Mouse (Mus musculus): ENCODE measurements around the gene Fgfr4. TPM values are rescaled to one million over a fixed set of nuclear protein-coding genes. Genes with fewer than 3 reads are reported as not detected.
"Not testable (repeated sequence)": the region's sequence is repeated elsewhere in the genome, so short reads cannot be mapped to it uniquely, and the experiment has no call there.

Gene Fgfr4
- polyA plus RNA-seq, 1 experiment from 2014 or later = 11.7 TPM

DNA sequence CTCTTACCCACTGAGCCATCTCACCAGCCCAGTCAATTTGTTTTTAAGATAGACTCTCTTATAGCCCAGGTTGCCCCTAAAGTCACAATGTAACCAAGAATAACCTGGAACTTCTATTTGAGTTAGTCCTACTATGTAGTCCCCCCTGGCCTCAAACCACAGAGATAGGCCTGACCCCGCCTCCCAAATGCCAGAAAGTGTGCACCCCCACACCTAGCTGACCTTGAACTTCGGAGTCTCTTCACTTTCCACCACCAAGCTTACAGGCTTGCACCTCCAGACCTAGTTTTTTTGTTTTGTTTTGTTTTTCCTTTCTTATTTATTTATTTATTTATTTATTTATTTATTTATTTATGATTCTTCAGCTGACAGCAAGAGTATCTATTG is 29.3 kb downstream of the Fgfr4 start:
- Histone ChIP-seq H3K36me3 (ENCODE audit: control insufficient read depth, insufficient read depth, low read length) (no peaks in the 10 kb centered on the region), H3K9ac (ENCODE audit: low read depth, low read length) (peak overlapping the region; percentile 69; the same call in 1 of the 2 replicates), H3K27ac (ENCODE audit: low read length) (peak overlapping the region; percentile 88), H3K4me1 (ENCODE audit: control insufficient read depth, insufficient read depth, low read length) (peaks cover 3% of the 10 kb centered on the region; the same call in 1 of the 2 replicates), H3K4me2 (ENCODE audit: low read depth, low read length) (peak overlapping the region; percentile 64), H3K9me3 (ENCODE audit: control insufficient read depth, low read length) (no peaks in the 10 kb centered on the region; the same call in 1 of the 2 replicates), H3K4me3 (ENCODE audit: low read length) (peak overlapping the region; percentile 43), H3K27me3 (replicated peaks; ENCODE audit: control insufficient read depth, insufficient read depth, low read length) (no peaks in the 10 kb centered on the region)
- WGBS = 70% methylated on average over 2 of the region's 2 CpGs
- ATAC-seq = no peak

- Histone ChIP-seq H3K27me3 (replicated peaks; ENCODE audit: control insufficient read depth, insufficient read depth, low read length) (no peaks in the 10 kb centered on the region), H3K36me3 (ENCODE audit: control insufficient read depth, insufficient read depth, low read length) (no peaks in the 10 kb centered on the region), H3K9me3 (ENCODE audit: control insufficient read depth, low read length) (no peaks in the 10 kb centered on the region; the same call in 1 of the 2 replicates), H3K4me3 (ENCODE audit: low read length) (peak overlapping the region; percentile 43), H3K27ac (ENCODE audit: low read length) (peak overlapping the region; percentile 88), H3K9ac (ENCODE audit: low read depth, low read length) (peak overlapping the region; percentile 69), H3K4me1 (ENCODE audit: control insufficient read depth, insufficient read depth, low read length) (peaks cover 3% of the 10 kb centered on the region; the same call in 1 of the 2 replicates), H3K4me2 (ENCODE audit: low read depth, low read length) (peak overlapping the region; percentile 64)
- 3% methylated on average over 23 of the region's 23 CpGs for WGBS
- peak; percentile 91 for ATAC-seq
Observed at GRCm38 (mm10) chr13:55182173-55182894, 29.9 kb downstream of the Fgfr4 start.

DNA sequence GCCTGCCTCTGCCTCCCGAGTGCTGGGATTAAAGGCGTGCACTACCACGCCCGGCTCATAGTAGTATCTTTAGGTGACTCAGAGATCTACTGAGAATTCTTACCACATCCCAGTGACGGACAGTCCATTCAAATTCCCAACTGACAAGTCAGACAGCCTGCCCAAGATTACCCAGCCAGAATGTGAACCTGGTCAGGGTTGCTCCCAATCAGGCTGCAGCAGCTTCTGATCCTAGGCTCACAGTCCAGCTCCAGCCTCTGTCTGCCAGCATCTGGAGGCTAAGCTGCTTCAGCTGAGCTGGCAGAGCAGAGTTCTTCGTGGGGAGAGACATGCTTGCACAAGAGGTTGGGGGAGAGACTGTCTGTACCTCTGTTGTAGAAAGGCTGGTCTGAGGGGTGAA is 30.9 kb downstream of the Fgfr4 start:
- H3K36me3 ChIP-seq (ENCODE audit: control insufficient read depth, insufficient read depth, low read length) = no peaks in the 10 kb centered on the region
- H3K4me2 ChIP-seq (ENCODE audit: low read depth, low read length) = no peak overlapping the region
- 82% methylated on average over 6 of the region's 6 CpGs for WGBS
- no peak overlapping the region for H3K4me3 ChIP-seq (ENCODE audit: low read length)
- H3K27me3 ChIP-seq (replicated peaks; ENCODE audit: control insufficient read depth, insufficient read depth, low read length) = no peaks in the 10 kb centered on the region
- H3K9ac ChIP-seq (ENCODE audit: low read depth, low read length) = no peak overlapping the region
- no peaks in the 10 kb centered on the region; the same call in 1 of the 2 replicates for H3K9me3 ChIP-seq (ENCODE audit: control insufficient read depth, low read length)
- H3K4me1 ChIP-seq (ENCODE audit: control insufficient read depth, insufficient read depth, low read length) = peaks cover 3% of the 10 kb centered on the region; the same call in 1 of the 2 replicates
- no peak overlapping the region for H3K27ac ChIP-seq (ENCODE audit: low read length)
- ATAC-seq = peak; percentile 41

- not testable (repeated sequence) for H3K4me1 ChIP-seq (ENCODE audit: control insufficient read depth, insufficient read depth, low read length); H3K4me2 ChIP-seq (ENCODE audit: low read depth, low read length); H3K27ac ChIP-seq (ENCODE audit: low read length); H3K9me3 ChIP-seq (ENCODE audit: control insufficient read depth, low read length); ATAC-seq; H3K27me3 ChIP-seq (replicated peaks; ENCODE audit: control insufficient read depth, insufficient read depth, low read length); H3K9ac ChIP-seq (ENCODE audit: low read depth, low read length); H3K36me3 ChIP-seq (ENCODE audit: control insufficient read depth, insufficient read depth, low read length); H3K4me3 ChIP-seq (ENCODE audit: low read length)
- 15% methylated on average over 3 of the region's 9 CpGs for WGBS
Observed at GRCm38 (mm10) chr13:55187062-55187461, 34.6 kb downstream of the Fgfr4 start.

GRCm38 (mm10) chr13:55189531-55190107 is 37.2 kb downstream of the Fgfr4 start:
- WGBS = 2% methylated on average over 12 of the region's 12 CpGs

GRCm38 (mm10) chr13:55190121-55190868 is 37.9 kb downstream of the Fgfr4 start:
- H3K9ac ChIP-seq (ENCODE audit: low read depth, low read length) = peak overlapping the region; percentile 72
- peak overlapping the region; percentile 96 for H3K27ac ChIP-seq (ENCODE audit: low read length)
- H3K4me3 ChIP-seq (ENCODE audit: low read length) = peak overlapping the region; percentile 53
- H3K4me2 ChIP-seq (ENCODE audit: low read depth, low read length) = peak overlapping the region; percentile 72
- ATAC-seq = peak; percentile 99
- H3K4me1 ChIP-seq (ENCODE audit: control insufficient read depth, insufficient read depth, low read length) = peaks cover 9% of the 10 kb centered on the region
- no peaks in the 10 kb centered on the region for H3K27me3 ChIP-seq (replicated peaks; ENCODE audit: control insufficient read depth, insufficient read depth, low read length)
- WGBS = 3% methylated on average over 34 of the region's 34 CpGs
- no peaks in the 10 kb centered on the region for H3K36me3 ChIP-seq (ENCODE audit: control insufficient read depth, insufficient read depth, low read length)
- H3K9me3 ChIP-seq (ENCODE audit: control insufficient read depth, low read length) = no peaks in the 10 kb centered on the region

More at GRCm38 (mm10) chr13:55189531-55190107, 37.2 kb downstream of the Fgfr4 start:
- H3K27ac ChIP-seq (ENCODE audit: low read length) = peak overlapping the region; percentile 96
- H3K9me3 ChIP-seq (ENCODE audit: control insufficient read depth, low read length) = no peaks in the 10 kb centered on the region
- peak overlapping the region; percentile 72 for H3K4me2 ChIP-seq (ENCODE audit: low read depth, low read length)
- H3K4me3 ChIP-seq (ENCODE audit: low read length) = peak overlapping the region; percentile 53
- peak overlapping the region; percentile 70 for H3K9ac ChIP-seq (ENCODE audit: low read depth, low read length)
- peaks cover 9% of the 10 kb centered on the region for H3K4me1 ChIP-seq (ENCODE audit: control insufficient read depth, insufficient read depth, low read length)
- no peaks in the 10 kb centered on the region for H3K36me3 ChIP-seq (ENCODE audit: control insufficient read depth, insufficient read depth, low read length)
- no peaks in the 10 kb centered on the region for H3K27me3 ChIP-seq (replicated peaks; ENCODE audit: control insufficient read depth, insufficient read depth, low read length)
- ATAC-seq = peak; percentile 78

- H3K4me2 ChIP-seq (ENCODE audit: low read depth, low read length) = no peak overlapping the region
- no peaks in the 10 kb centered on the region for H3K27me3 ChIP-seq (replicated peaks; ENCODE audit: control insufficient read depth, insufficient read depth, low read length)
- no peak overlapping the region for H3K4me3 ChIP-seq (ENCODE audit: low read length)
- no peak overlapping the region for H3K27ac ChIP-seq (ENCODE audit: low read length)
- whole genome bisulfite sequencing = 86% methylated on average over 5 of the region's 5 CpGs
- no peaks in the 10 kb centered on the region for H3K36me3 ChIP-seq (ENCODE audit: control insufficient read depth, insufficient read depth, low read length)
- no peak overlapping the region for H3K9ac ChIP-seq (ENCODE audit: low read depth, low read length)
- H3K9me3 ChIP-seq (ENCODE audit: control insufficient read depth, low read length) = no peaks in the 10 kb centered on the region
- ATAC-seq = no peak
- H3K4me1 ChIP-seq (ENCODE audit: control insufficient read depth, insufficient read depth, low read length) = peaks cover 9% of the 10 kb centered on the region
Observed at GRCm38 (mm10) chr13:55191535-55191934, 39.1 kb downstream of the Fgfr4 start.

GRCm38 (mm10) chr13:55202758-55203157 is 50.3 kb downstream of the Fgfr4 start:
- not testable (repeated sequence) for H3K27ac ChIP-seq (ENCODE audit: low read length); H3K4me3 ChIP-seq (ENCODE audit: low read length); H3K27me3 ChIP-seq (replicated peaks; ENCODE audit: control insufficient read depth, insufficient read depth, low read length); H3K4me1 ChIP-seq (ENCODE audit: control insufficient read depth, insufficient read depth, low read length); H3K36me3 ChIP-seq (ENCODE audit: control insufficient read depth, insufficient read depth, low read length); H3K9me3 ChIP-seq (ENCODE audit: control insufficient read depth, low read length); H3K9ac ChIP-seq (ENCODE audit: low read depth, low read length); ATAC-seq; H3K4me2 ChIP-seq (ENCODE audit: low read depth, low read length)
- 85% methylated on average over 4 of the region's 4 CpGs for WGBS

GRCm38 (mm10) chr13:55203740-55204139 is 51.3 kb downstream of the Fgfr4 start:
- no peaks in the 10 kb centered on the region for H3K4me1 ChIP-seq (ENCODE audit: control insufficient read depth, insufficient read depth, low read length)
- 73% methylated on average over 9 of the region's 9 CpGs for WGBS
- H3K4me3 ChIP-seq (ENCODE audit: low read length) = no peak overlapping the region
- no peaks in the 10 kb centered on the region for H3K27me3 ChIP-seq (replicated peaks; ENCODE audit: control insufficient read depth, insufficient read depth, low read length)
- H3K4me2 ChIP-seq (ENCODE audit: low read depth, low read length) = no peak overlapping the region
- H3K36me3 ChIP-seq (ENCODE audit: control insufficient read depth, insufficient read depth, low read length) = no peaks in the 10 kb centered on the region
- no peaks in the 10 kb centered on the region for H3K9me3 ChIP-seq (ENCODE audit: control insufficient read depth, low read length)
- H3K27ac ChIP-seq (ENCODE audit: low read length) = no peak overlapping the region
- no peak overlapping the region for H3K9ac ChIP-seq (ENCODE audit: low read depth, low read length)
- no peak for ATAC-seq
